Mouse (Mus musculus): ENCODE results near the gene Gm21954.

The Gm21954 gene

GRCm38 (mm10) chr3:55462904-55463668 is 8.9 kb downstream of the Gm21954 start:
- no peak for DNase-seq (ENCODE audit: low spot score)

- no peak for DNase-seq (ENCODE audit: low spot score)
Measured at GRCm38 (mm10) chr3:55461685-55462655, 10.0 kb downstream of the Gm21954 start.

GRCm38 (mm10) chr3:55461092-55461491 is 10.9 kb downstream of the Gm21954 start:
- no peak for DNase-seq (ENCODE audit: low spot score)

GRCm38 (mm10) chr3:55452464-55452863 is 19.5 kb downstream of the Gm21954 start:
- no peak for DNase-seq (ENCODE audit: low spot score)

DNA sequence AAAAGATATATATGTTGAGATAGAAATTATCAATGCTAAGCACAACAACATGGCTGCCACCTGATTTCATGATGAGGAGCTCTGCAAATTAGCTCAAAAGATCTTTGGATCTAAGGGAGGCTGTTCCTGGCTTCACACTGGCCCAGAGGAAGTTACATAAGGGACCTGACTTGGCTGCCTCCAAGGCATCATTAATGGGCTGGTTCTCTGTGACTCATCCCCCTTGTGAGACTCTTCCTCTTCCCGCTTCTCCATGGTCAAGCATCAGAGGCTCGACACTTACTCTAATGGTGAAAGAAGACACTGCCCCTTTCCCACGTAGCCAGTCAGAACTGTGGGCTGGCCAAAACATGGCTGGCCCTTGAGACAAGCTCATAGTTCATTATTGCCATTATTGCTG is 20.1 kb downstream of the Gm21954 start:
- DNase-seq (ENCODE audit: low spot score), result no peak

GRCm38 (mm10) chr3:55451035-55451434 is 21.0 kb downstream of the Gm21954 start:
- DNase-seq (ENCODE audit: low spot score), result no peak

GRCm38 (mm10) chr3:55449148-55449547 is 22.9 kb downstream of the Gm21954 start:
- DNase-seq (ENCODE audit: low spot score), result no peak

DNA sequence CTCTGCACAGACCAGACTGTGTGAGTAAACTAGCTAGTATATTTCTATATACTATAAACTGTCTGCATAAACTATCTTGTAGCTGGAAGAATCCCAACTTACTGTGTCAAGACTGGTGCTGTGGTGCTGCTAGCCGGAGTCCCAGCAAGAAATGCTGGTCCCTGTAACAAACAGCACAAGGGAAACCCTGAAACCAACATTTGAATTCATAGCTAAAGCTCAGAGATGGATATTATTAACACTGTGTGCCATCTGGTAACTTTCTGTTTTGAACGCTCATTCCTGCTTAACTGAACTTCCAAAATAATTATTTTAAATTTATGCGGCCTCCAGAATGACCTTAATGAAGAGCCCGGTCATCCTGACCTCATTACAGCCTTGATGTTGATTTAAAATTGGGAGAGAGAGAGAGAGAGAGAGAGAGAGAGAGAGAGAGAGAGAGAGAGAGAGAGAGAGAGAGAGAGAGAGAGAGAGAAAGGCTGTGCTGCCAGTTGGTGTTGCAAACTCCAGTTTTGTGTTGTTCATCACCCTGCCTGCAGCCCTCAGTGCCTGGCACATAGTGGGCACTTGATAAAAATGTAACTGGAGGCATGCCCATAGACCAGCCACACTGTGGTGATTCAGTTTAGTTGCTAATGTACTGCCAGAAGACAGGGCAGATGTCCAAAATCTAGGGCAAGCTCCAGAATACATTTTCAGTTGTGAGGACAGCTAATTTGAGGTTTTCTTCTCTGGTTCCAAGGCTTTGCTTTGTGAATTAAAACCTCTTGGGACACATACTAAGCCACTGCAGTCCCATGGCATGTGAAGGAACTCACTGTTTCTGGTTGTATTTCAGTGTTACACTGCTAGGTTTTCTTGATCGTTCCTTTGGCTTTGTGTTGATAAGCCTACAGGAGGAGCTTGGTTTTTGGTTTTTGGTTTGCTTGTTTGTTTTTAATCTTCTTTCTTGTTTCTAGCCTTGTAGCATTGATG is 24.2 kb downstream of the Gm21954 start:
- no peak for DNase-seq (ENCODE audit: low spot score)

DNA sequence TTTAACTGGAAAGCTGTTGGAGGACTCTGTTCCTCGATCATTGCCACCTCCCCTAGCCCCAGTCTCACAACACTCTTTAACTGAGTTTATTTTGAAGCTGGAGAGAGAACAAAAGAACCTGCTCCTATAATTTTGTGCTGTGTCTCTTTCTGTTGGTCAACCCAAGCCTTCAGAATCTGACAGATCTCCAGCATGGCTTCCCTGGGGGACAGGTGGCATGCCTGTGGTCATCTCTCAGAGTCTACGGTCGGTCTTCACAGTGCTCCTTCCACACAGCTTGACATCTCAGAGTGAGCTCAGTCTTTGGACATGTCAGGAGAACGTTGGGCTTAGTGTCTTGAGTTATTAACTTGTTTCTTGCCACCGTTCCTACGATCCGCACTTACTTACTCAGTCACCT is 25.3 kb downstream of the Gm21954 start:
- no peak for DNase-seq (ENCODE audit: low spot score)

GRCm38 (mm10) chr3:55443725-55444124 is 28.3 kb downstream of the Gm21954 start:
- DNase-seq (ENCODE audit: low spot score), result no peak

GRCm38 (mm10) chr3:55443271-55443670 is 28.7 kb downstream of the Gm21954 start:
- no peak for DNase-seq (ENCODE audit: low spot score)

GRCm38 (mm10) chr3:55442012-55442645 is 29.9 kb downstream of the Gm21954 start:
- DNase-seq (ENCODE audit: low spot score), result no peak

- DNase-seq (ENCODE audit: low spot score), result no peak
Measured at GRCm38 (mm10) chr3:55440342-55440741, 31.7 kb downstream of the Gm21954 start.

- no peak for DNase-seq (ENCODE audit: low spot score)
Measured at GRCm38 (mm10) chr3:55438824-55439446, 33.1 kb downstream of the Gm21954 start.

GRCm38 (mm10) chr3:55434276-55434675 is 37.7 kb downstream of the Gm21954 start:
- no peak for DNase-seq (ENCODE audit: low spot score)

GRCm38 (mm10) chr3:55431223-55431622 is 40.8 kb downstream of the Gm21954 start:
- no peak for DNase-seq (ENCODE audit: low spot score)

GRCm38 (mm10) chr3:55430022-55430549 is 41.9 kb downstream of the Gm21954 start:
- DNase-seq (ENCODE audit: low spot score), result no peak

DNA sequence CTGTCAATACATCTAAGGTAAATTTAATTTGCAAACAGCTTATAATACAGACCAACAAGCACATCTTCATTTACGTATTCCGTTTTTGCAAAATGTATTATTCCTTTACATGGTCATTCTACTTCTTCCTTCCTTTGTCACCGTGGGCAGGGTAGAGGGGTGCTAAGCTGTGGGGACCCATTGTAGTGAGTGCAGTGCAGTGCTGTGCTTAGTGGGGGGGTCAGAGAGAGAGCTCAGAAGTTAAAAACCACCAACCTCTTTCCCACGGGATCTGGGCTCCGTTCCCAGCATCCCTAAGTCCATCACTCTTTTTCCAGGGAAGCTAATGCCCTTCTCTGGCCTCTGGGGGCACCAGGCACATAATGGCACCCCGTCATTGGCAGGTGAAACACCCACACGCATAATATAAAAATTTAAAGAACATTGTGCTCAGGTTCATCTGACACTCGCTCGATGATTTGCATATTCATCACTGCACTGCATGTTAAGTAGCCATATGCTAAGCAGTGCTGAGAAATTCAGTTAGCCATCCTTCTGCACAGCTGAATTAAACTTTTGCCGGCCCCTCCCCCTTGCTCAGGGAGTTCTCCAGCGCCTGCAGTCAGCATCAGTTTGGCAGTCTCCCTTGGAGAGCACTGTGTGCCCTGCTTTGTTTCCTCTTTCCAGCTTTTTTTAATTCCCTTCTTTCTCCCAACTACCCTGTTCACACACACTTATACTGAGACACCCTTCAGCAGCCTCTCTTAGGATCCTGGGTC is 48.2 kb downstream of the Gm21954 start:
- no peak for DNase-seq (ENCODE audit: low spot score)

GRCm38 (mm10) chr3:55420436-55421083 is 51.5 kb downstream of the Gm21954 start:
- no peak for DNase-seq (ENCODE audit: low spot score)

Data from urinary bladder, postnatal 14 days (tissue).